Mouse (Mus musculus): ENCODE data around the gene Naaladl2.
"Not testable (repeated sequence)": the region's sequence is repeated elsewhere in the genome, so short reads cannot be mapped to it uniquely, and the experiment has no call there.

Gene Naaladl2

GRCm38 (mm10) chr3:24321489-24322405, 822.3 kb downstream of the Naaladl2 start:
- no peak for DNase-seq (ENCODE audit: low read depth, low spot score)

- no peak for DNase-seq (ENCODE audit: low read depth, low spot score)
These were observed 829.3 kb downstream of the Naaladl2 start for GRCm38 (mm10) chr3:24314658-24315297.

- DNase-seq (ENCODE audit: low read depth, low spot score) = no peak
These were observed 918.6 kb downstream of the Naaladl2 start for GRCm38 (mm10) chr3:24225418-24225817.

GRCm38 (mm10) chr3:24217476-24217875, 926.6 kb downstream of the Naaladl2 start:
- DNase-seq (ENCODE audit: low read depth, low spot score) = no peak

GRCm38 (mm10) chr3:24166531-24166930, 977.5 kb downstream of the Naaladl2 start:
- no peak for DNase-seq (ENCODE audit: low read depth, low spot score)

GRCm38 (mm10) chr3:24163992-24164391, 980.1 kb downstream of the Naaladl2 start:
- no peak for DNase-seq (ENCODE audit: low read depth, low spot score)

GRCm38 (mm10) chr3:24151086-24151815, 992.8 kb downstream of the Naaladl2 start:
- DNase-seq (ENCODE audit: low read depth, low spot score) = not testable (repeated sequence)

- no peak for DNase-seq (ENCODE audit: low read depth, low spot score)
These were observed 1001.3 kb downstream of the Naaladl2 start for GRCm38 (mm10) chr3:24142808-24143207.

GRCm38 (mm10) chr3:24138002-24138401, 1006.1 kb downstream of the Naaladl2 start:
- DNase-seq (ENCODE audit: low read depth, low spot score) = no peak

- no peak for DNase-seq (ENCODE audit: low read depth, low spot score)
These were observed 1017.9 kb downstream of the Naaladl2 start for GRCm38 (mm10) chr3:24126200-24126599.

GRCm38 (mm10) chr3:24124034-24124433, 1020.0 kb downstream of the Naaladl2 start:
- DNase-seq (ENCODE audit: low read depth, low spot score) = no peak

- no peak for DNase-seq (ENCODE audit: low read depth, low spot score)
These were observed 1025.9 kb downstream of the Naaladl2 start for GRCm38 (mm10) chr3:24118136-24118535.

GRCm38 (mm10) chr3:24114849-24115248, 1029.2 kb downstream of the Naaladl2 start:
- DNase-seq (ENCODE audit: low read depth, low spot score) = no peak

- no peak for DNase-seq (ENCODE audit: low read depth, low spot score)
These were observed 1030.7 kb downstream of the Naaladl2 start for GRCm38 (mm10) chr3:24113360-24113759.

- no peak for DNase-seq (ENCODE audit: low read depth, low spot score)
These were observed 1037.7 kb downstream of the Naaladl2 start for GRCm38 (mm10) chr3:24106391-24106790.

- DNase-seq (ENCODE audit: low read depth, low spot score) = no peak
These were observed 1064.3 kb downstream of the Naaladl2 start for GRCm38 (mm10) chr3:24079761-24080160.

- DNase-seq (ENCODE audit: low read depth, low spot score) = no peak
These were observed 1072.8 kb downstream of the Naaladl2 start for GRCm38 (mm10) chr3:24071169-24071797.

GRCm38 (mm10) chr3:24070424-24071168, 1073.5 kb downstream of the Naaladl2 start:
- DNase-seq (ENCODE audit: low read depth, low spot score) = no peak

- no peak for DNase-seq (ENCODE audit: low read depth, low spot score)
These were observed 1095.8 kb downstream of the Naaladl2 start for GRCm38 (mm10) chr3:24048217-24048616.

GRCm38 (mm10) chr3:24001741-24002140, 1142.3 kb downstream of the Naaladl2 start:
- no peak for DNase-seq (ENCODE audit: low read depth, low spot score)

- DNase-seq (ENCODE audit: low read depth, low spot score) = no peak
These were observed 1170.3 kb downstream of the Naaladl2 start for GRCm38 (mm10) chr3:23973727-23974126.
